Mouse (Mus musculus) cerebellum, adult 11 months (tissue): ENCODE measurements around the gene Abraxas2.
A peak's percentile ranks its signal among the peaks of the same experiment; 100 is the strongest.

Experiments used
- DNase-seq: peaks from one replicate; pipeline ENCODE4 v3.0.0; 2022

The Abraxas2 gene

GRCm38 (mm10) chr7:132900826-132901531 lies 42.0 kb downstream of the Abraxas2 start:
- DNase-seq: no peak

- DNase-seq: no peak
These were observed 44.8 kb downstream of the Abraxas2 start for GRCm38 (mm10) chr7:132903796-132904195.

GRCm38 (mm10) chr7:132921971-132922370 lies 62.9 kb downstream of the Abraxas2 start:
- no peak for DNase-seq

- DNase-seq: no peak
These were observed 66.2 kb downstream of the Abraxas2 start for GRCm38 (mm10) chr7:132925227-132925626.

- DNase-seq: no peak
These were observed 68.2 kb downstream of the Abraxas2 start for GRCm38 (mm10) chr7:132927201-132927600.

- no peak for DNase-seq
These were observed 71.0 kb downstream of the Abraxas2 start for GRCm38 (mm10) chr7:132930055-132930454.

GRCm38 (mm10) chr7:132930850-132931559 lies 72.0 kb downstream of the Abraxas2 start, which contains the start of gene Zranb1:
Gene Zranb1 (plus strand): TSS chr7:132931142.
- DNase-seq: peak; percentile 98

GRCm38 (mm10) chr7:132931560-132932351 lies 72.7 kb downstream of the Abraxas2 start:
- peak; percentile 49 for DNase-seq

- no peak for DNase-seq
These were observed 74.3 kb downstream of the Abraxas2 start for GRCm38 (mm10) chr7:132933331-132933730.
